30 mouse cellular contexts compared by ENCODE assay signal in the genomic region with DNA sequence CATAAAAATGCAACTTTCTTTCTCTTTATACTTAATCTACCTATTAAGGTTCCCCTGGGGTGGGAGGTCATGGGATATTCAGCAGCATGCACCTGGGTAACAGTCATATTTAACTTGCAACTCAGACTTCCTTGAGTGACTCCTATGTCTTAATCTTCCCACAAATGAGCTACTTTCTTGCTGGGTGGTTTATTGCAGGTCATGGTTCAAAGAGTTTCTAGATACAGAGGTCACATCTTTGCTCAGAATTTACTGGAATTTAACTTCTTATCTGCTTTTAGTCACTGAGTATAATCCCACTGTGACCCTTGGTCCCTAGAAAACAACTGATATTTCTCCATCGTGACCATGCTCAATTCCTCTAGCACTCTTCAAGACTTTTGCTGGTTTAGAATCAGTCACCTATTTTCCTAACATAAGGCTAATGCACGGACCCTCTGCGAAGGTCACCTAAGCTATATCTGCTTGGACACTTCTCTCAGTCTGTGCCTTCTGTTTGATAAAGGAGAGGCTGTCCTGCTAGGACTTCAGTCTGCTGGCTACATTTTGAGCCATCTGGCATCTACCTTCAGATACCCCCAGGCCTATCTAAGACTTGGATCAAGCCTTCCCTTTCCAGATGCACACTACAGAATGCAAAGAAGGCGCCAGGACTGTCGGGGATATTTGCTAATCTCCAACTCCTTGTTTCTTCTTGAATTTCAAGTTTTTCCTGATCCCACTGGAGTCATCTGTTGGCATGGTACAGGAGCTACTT. TPM values are rescaled to one million over a fixed set of nuclear protein-coding genes. Genes with fewer than 3 reads are reported as not detected.
A peak's percentile ranks its signal among the peaks of the same experiment; 100 is the strongest.
DNase-seq lines count a peak whose midpoint lies in the region; ATAC-seq lines count a peak whose summit lies in the region.
"Had no signal": no experiment of that assay in that cellular context is flagged by ENCODE, and none has a peak within 500 bp of the region (broad histone marks: within the 10 kb centered on the region; RNA-seq: fewer than 3 reads in every experiment).

No protein-coding gene starts in this region.

- no peaks in the 10 kb centered on the region for H3K4me1 ChIP-seq in intestine, embryonic 16.5 days (ENCODE audit: control insufficient read depth, insufficient read depth, low read length)
- H3K4me1 ChIP-seq: embryonic facial prominence, embryonic 12.5 days; forebrain, embryonic 10.5 days; forebrain, embryonic 13.5 days; heart, embryonic 12.5 days; heart, embryonic 15.5 days; hindbrain, embryonic 10.5 days; hindbrain, embryonic 13.5 days had no signal

- H3K36me3 ChIP-seq in intestine, embryonic 16.5 days (ENCODE audit: control insufficient read depth, insufficient read depth, low read length) = no peaks in the 10 kb centered on the region
- H3K36me3 ChIP-seq: embryonic facial prominence, embryonic 12.5 days; forebrain, embryonic 10.5 days; G1E; heart, embryonic 12.5 days; heart, embryonic 15.5 days; hindbrain, embryonic 10.5 days; hindbrain, embryonic 13.5 days had no signal

- no peak overlapping the region for H3K4me3 ChIP-seq in intestine, embryonic 16.5 days (ENCODE audit: low read length)
- H3K4me3 ChIP-seq: embryonic facial prominence, embryonic 12.5 days; erythroblast, embryonic 14.5 days; forebrain, embryonic 10.5 days; forebrain, embryonic 13.5 days; heart, embryonic 12.5 days; heart, embryonic 15.5 days; hindbrain, embryonic 10.5 days; hindbrain, embryonic 13.5 days had no signal

- no peaks in the 10 kb centered on the region for H3K27me3 ChIP-seq in intestine, embryonic 16.5 days (replicated peaks; ENCODE audit: control insufficient read depth, insufficient read depth, low read length)
- H3K27me3 ChIP-seq: CH12.LX; embryonic facial prominence, embryonic 12.5 days; forebrain, embryonic 13.5 days; heart, embryonic 12.5 days; heart, embryonic 15.5 days; hindbrain, embryonic 13.5 days had no signal

- H3K9ac ChIP-seq in intestine, embryonic 16.5 days (ENCODE audit: low read depth, low read length) = no peak overlapping the region
- H3K9ac ChIP-seq: embryonic facial prominence, embryonic 12.5 days; forebrain, embryonic 13.5 days; heart, embryonic 12.5 days; heart, embryonic 15.5 days; hindbrain, embryonic 13.5 days had no signal

- no peak overlapping the region for H3K4me2 ChIP-seq in intestine, embryonic 16.5 days (ENCODE audit: low read depth, low read length)
- H3K4me2 ChIP-seq: embryonic facial prominence, embryonic 12.5 days; forebrain, embryonic 13.5 days; heart, embryonic 12.5 days; heart, embryonic 15.5 days; hindbrain, embryonic 13.5 days had no signal

- no peaks in the 10 kb centered on the region for H3K9me3 ChIP-seq in intestine, embryonic 16.5 days (ENCODE audit: control insufficient read depth, low read length)
- H3K9me3 ChIP-seq: embryonic facial prominence, embryonic 12.5 days; forebrain, embryonic 10.5 days; forebrain, embryonic 13.5 days; G1E; heart, embryonic 12.5 days; heart, embryonic 15.5 days; hindbrain, embryonic 10.5 days; hindbrain, embryonic 13.5 days had no signal

- WGBS in intestine, embryonic 16.5 days = 49% methylated on average over 5 of the region's 5 CpGs

- DNase-seq in cerebellum, postnatal 10 days = peak; percentile 4 to 6
- no peak for DNase-seq in cerebellum, adult 9-10 months
- DNase-seq in gonadal fat pad, adult 2 months (ENCODE audit: low read depth) = peak; percentile 20
- peak; percentile 40 for DNase-seq in yolk sac, embryonic 10.5 days (ENCODE audit: low spot score)
- no peak for DNase-seq in adrenal gland, postnatal 36 days
- DNase-seq in right cerebral cortex, postnatal 4 days = no peak
- DNase-seq: adrenal gland, adult 2 months; adrenal gland, postnatal 14 days; B cell, adult 2 months; cerebellum, adult 18-20 months; gastrocnemius, postnatal 10 days; heart, adult 18-20 months; heart, postnatal 10 days; heart, postnatal 36 days; kidney, adult 2 months had no signal

- H3K27ac ChIP-seq in intestine, embryonic 16.5 days (ENCODE audit: low read length) = peak overlapping the region; percentile 49
- H3K27ac ChIP-seq: embryonic facial prominence, embryonic 12.5 days; forebrain, embryonic 10.5 days; forebrain, embryonic 13.5 days; heart, embryonic 15.5 days; hindbrain, embryonic 10.5 days; hindbrain, embryonic 13.5 days; hindbrain, postnatal 0 days had no signal

- peak; percentile 93 for ATAC-seq in intestine, embryonic 16.5 days
- ATAC-seq: forebrain, embryonic 13.5 days; forebrain, embryonic 16.5 days; hindbrain, postnatal 0 days; inflammation-experienced regulatory T-cells, adult 6 months; Patski had no signal

RNA-seq across cellular contexts. Expression of gene Tab3, which starts 47.4 kb away (rescaled TPM):
- 7.6 and 10.1 TPM in 2 replicates for polyA plus RNA-seq in gonadal fat pad, adult 2 months (2012; rRNA removed)
- polyA plus RNA-seq in intestine, embryonic 16.5 days (2015; fragmentation: Nextera tagmentation; extraction: Ambion mirVana) = 4.1 and 5.4 TPM in 2 replicates
- total RNA-seq in adrenal gland, postnatal 36 days (2021) = 10 to 100 TPM; 10.3 to 11.6 TPM

Comparison
In these comparisons a context has a peak if more than half of its experiments do, and no peak if none do; other contexts are left out.
1. DNase-seq: peak in cerebellum, postnatal 10 days (2 of 2), gonadal fat pad, adult 2 months (single experiment) and yolk sac, embryonic 10.5 days (single experiment); none in cerebellum, adult 9-10 months (single experiment), adrenal gland, postnatal 36 days (0 of 2) and right cerebral cortex, postnatal 4 days (single experiment).